Mouse (Mus musculus) lung, postnatal 0 days (tissue): Measurements from ENCODE around the gene Med28.

Experiments used
- CTCF ChIP-seq: IDR thresholded peaks from 2 replicates; pipeline ENCODE4 v1.5.1; 2016; ENCODE audit warnings: antibody characterized with exemption, mild to moderate bottlenecking
- EP300 ChIP-seq: IDR thresholded peaks from 2 replicates; pipeline ENCODE4 v1.6.1; 2016; ENCODE audit warnings: antibody characterized with exemption, mild to moderate bottlenecking, control low read depth

- TF ChIP-seq CTCF (no peak), EP300 (no peak)
Measured at GRCm38 (mm10) chr5:45494093-45494755, 25.8 kb upstream of the Med28 start.
